Mouse (Mus musculus) fat pad, adult 2 months (tissue): ENCODE measurements around the gene Mrps21.

Source experiments
- DNase-seq: peaks from one replicate; pipeline ENCODE4 v3.0.0-alpha.2; 2011; ENCODE audit warnings: low read depth, low spot score; ENCODE audit errors: extremely low read depth

Gene Mrps21

GRCm38 (mm10) chr3:95856115-95856514 lies 15.2 kb downstream of the Mrps21 start:
- DNase-seq, result no peak

- DNase-seq, result no peak
Observed at GRCm38 (mm10) chr3:95855502-95856089, 15.7 kb downstream of the Mrps21 start, which contains the start of gene Prpf3. TSS of gene Prpf3 (minus strand) at chr3:95855885.

DNA sequence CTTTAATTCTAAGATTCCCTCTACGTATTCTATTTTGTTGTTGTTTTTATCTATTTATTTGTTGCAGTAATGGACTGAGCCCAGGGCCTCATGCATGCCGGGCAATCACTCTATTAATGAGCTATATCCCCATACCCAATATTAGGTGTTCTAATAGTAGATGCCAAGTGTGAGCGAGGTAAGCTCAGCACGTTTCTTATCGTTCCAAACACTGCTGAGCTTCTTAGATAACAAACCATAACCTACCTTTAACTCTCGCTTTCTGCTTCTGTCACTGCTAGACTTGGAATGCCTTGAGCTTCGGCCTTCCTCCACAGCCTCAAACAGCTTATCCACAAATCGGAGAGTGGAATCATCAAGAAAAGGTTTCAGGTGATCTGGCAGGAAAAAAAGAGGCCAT lies 20.0 kb downstream of the Mrps21 start:
- no peak for DNase-seq

- no peak for DNase-seq
Observed at GRCm38 (mm10) chr3:95850611-95851010, 20.7 kb downstream of the Mrps21 start.

DNA sequence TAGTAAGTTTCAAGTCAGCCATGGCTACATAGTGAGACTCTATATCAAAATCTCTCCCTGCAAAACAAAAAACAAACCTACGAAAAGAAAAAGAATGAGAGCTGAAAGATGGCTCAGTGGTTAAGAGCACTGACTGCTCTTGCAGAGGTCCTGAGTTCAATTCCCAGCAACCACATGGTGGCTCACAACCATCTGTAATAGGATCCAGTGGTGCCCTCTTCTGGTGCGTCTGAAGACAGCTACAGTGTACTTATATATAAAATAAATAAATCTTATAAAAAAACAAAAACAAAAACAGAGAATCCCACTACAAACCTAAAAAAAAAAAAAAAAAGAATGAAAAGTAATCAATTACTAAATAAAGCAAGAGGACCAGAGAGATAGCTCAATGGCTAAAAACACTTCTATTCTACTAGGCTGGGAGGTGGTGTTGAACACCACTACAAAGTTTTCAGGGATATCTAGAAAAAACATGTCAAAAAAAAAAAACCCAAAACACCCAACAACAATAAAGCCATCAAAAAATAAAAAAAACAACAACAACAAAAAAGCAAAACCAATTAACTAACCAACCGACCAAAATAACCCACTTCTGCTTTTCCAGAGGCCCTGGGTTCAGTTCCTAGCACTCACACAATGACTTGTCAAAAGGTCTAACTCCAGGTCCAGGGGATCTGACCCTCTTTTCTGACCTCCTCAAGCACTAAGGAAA lies 28.7 kb downstream of the Mrps21 start:
- DNase-seq, result no peak

DNA sequence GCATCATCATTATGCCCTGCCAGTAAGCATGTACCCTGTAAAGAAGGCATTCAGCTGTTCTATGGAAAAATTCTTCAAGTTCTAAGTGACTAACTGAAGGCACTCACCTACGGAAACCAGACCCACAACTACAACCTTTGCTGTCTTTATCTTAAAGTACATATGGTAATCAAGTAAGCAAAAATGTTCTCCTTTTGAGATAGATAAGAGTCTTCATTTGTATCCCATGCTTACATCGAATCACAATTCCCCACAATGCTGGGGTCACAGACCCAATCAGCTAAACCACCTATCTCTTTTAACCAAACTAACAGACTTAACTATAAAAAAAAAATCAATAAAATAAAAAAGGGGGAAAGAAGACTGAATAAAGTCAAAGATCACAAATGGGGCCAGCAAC lies 32.1 kb downstream of the Mrps21 start:
- no peak for DNase-seq

DNA sequence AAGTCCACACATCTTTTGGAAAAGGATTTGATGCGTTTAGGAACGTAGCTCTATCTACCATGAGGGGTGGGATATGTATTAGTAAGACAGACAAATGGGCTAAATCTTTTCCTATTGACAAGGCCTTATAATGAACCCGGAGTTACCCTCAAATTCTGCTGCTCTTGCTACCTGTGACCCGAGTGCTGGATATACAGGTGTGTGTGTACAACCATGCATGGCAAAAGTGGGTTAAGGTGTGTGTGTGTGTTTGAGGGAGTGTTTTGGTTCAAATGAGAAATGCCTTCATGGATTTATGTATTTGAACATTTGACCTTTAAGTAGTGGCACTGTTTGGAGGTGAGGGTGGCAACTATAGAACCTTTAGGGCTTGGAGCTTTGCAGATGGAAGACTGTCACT lies 42.3 kb downstream of the Mrps21 start:
- DNase-seq, result no peak

- no peak for DNase-seq
Observed at GRCm38 (mm10) chr3:95826275-95826674, 45.0 kb downstream of the Mrps21 start.

DNA sequence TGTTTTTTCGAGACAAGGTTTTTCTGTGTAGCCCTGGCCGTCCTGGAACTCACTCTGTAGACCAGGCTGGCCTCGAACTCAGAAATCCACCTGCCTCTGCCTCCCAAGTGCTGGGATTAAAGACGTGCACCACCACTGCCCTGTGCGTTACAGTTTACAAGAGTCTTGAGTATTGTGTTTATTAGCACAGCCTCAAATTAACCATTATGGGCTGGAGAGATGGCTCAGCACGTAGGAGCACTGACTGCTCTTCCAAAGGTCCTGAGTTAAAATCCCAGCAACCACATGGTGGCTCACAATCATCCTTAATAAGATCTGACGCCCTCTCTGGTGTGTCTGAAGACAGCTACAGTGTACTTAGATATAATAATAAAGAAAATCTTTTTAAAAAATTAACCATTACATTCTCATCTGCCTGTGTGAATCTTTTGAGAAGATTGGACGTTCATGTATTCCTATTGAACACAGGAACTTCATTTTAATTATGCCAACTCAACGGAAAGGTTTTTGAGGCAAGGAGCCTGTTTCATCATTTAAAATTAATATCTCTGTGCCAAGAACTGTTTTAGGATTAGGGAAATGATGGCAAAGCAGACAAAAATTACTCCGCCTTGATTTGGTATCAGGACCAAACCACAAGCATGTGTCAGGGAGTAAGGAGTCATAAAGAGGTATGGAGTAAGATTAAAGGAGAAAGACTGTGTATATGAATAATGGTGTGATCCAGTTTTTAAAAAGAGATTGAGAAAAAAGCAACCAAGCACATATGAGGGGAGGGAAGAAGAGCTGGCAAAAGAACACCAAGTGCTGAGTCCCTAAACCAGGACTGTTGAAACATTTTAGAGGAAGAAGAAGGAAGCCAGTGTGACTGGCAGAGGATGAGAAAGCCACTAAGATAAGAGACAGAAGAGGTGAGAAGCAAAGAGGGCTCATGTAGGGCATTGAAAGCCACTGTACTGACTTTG lies 51.0 kb downstream of the Mrps21 start:
- DNase-seq, result no peak

DNA sequence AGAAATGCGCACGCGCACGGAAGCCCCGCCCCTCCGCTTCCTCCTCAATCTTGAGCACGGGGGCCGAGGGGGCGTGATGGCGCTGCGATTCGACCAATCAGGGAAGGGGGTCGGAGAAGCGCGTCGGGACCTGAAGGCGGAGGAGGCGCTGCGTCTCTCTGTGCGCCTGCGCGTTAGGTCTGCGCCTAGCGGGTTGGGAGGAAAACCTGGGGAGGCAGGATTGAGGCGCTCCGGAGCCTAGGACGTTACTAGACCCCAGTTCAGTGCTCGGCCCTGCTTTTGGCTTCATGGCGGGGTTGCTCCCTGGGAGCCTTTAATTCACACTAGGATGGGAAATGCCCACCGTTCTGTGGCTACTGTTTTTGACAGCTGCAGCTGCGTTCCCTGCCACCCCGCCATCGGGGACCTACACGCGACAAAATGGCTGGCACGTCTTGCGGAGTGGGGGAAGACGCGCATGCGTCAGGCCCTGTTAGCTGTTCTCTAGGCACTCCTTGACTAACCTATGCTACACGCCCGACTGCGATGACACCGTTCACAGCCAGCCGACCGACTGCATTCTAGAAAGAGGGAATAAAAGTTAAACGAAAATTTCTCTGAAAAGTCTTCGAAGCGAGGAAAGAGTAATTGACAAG lies 51.9 kb downstream of the Mrps21 start:
- DNase-seq, result peak; percentile 78

DNA sequence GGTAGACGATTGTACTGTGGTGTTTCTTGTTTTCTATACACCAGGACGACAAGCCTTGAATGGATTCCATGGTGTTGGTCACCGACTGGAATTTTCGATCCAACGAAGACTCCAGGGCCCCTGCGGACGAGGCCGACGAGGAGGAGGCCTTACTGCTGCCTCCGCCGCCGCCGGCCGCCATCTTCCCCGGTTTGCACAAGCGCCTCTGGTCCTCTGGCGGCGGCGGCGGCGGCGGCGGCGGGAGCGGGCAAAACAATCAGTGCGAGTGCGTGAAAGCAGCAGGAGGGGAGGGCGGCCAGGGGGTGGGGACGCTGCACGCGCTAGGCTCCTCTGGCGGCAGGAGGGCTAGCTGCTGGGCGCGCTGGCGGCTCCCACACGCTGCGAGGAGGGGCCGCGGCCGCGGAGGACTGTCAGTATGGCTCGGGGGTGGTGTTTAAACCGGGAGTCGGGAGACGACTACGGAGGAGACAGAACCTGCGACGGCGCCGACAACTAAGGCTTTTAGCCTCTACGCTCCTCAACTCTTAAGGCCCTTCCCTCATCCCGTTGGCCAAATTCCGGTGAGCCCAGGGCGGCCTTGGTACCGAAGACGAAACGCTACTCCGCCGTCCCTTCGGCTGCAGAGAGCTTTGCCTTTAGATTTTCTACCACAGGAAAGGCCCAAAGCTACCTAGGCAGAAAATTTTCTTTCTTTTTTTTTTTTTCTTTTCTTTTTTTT lies 52.6 kb downstream of the Mrps21 start, which contains the start of gene Rprd2:
Gene Rprd2, minus strand, starts transcription at position 293 of the 718 bp plus-strand sequence.
- DNase-seq, result no peak

DNA sequence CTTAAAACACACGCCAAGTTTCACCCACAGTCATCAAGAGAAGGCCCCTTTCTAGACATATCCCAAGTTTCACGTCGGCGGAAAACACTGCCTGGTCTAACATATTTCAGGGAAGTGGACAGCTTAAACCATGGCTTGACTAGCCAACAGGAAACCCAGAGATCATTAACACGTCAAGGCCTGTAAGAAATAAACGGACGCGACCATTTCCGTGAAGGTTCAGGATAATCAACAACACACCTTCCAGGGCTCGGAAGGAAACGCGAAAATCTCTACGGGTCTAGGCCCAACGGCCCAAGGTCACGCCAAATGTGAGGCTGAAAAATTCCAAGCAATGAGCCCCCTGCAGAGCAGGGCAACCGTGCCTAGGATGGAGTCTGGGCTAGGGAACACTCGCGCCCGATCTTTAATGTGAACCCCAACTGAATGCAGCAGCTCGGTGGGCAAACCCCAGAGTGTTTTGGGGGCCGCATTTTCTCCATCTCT lies 53.2 kb downstream of the Mrps21 start:
- no peak for DNase-seq

- no peak for DNase-seq
Observed at GRCm38 (mm10) chr3:95816681-95817080, 54.6 kb downstream of the Mrps21 start.
